Mouse (Mus musculus): ENCODE measurements around the gene Gpr62.

- TF ChIP-seq CTCF (IDR thresholded peaks at IDR 0.05; ENCODE audit: low read depth) (no peak), EP300 (IDR thresholded peaks at IDR 0.05; ENCODE audit: low read depth) (no peak)
Measured at GRCm38 (mm10) chr9:106513566-106513965, 47.8 kb upstream of the Gpr62 start.
